Mouse (Mus musculus) adrenal gland, postnatal 10 days (tissue): ENCODE data around the gene Gmip. TPM values are rescaled to one million over a fixed set of nuclear protein-coding genes. Genes with fewer than 3 reads are reported as not detected.

Experiments
- DNase-seq: peaks from one replicate; pipeline ENCODE4 v3.0.0; 2021; ENCODE audit warnings: mixed read lengths
- total RNA-seq, 2 experiments: library from RNA; stranded (reverse); gene quantifications; 2 replicates each; pipeline ENCODE4 v1.2.3; 2021

The Gmip gene
- total RNA-seq, 2 experiments from 2014 or later: 12.2 to 16.9 TPM

- DNase-seq: no peak
Observed at GRCm38 (mm10) chr8:69803366-69803765, 5.1 kb upstream of the Gmip start.

- no peak for DNase-seq
Observed at GRCm38 (mm10) chr8:69804537-69804936, 3.9 kb upstream of the Gmip start.

GRCm38 (mm10) chr8:69805086-69805485 lies 3.4 kb upstream of the Gmip start:
- no peak for DNase-seq

- no peak for DNase-seq
Observed at GRCm38 (mm10) chr8:69805491-69805890, 3.0 kb upstream of the Gmip start.

GRCm38 (mm10) chr8:69807236-69807635 lies 1.2 kb upstream of the Gmip start:
- no peak for DNase-seq

GRCm38 (mm10) chr8:69808864-69809403 lies 455 bp downstream of the Gmip start:
- peak; percentile 37 for DNase-seq

- no peak for DNase-seq
Observed at GRCm38 (mm10) chr8:69809820-69810219, 1.3 kb downstream of the Gmip start.

GRCm38 (mm10) chr8:69814881-69815280 lies 6.4 kb downstream of the Gmip start:
- no peak for DNase-seq

- peak; percentile 70 for DNase-seq
Observed at GRCm38 (mm10) chr8:69815396-69815795, 6.9 kb downstream of the Gmip start.

- DNase-seq: no peak
Observed at GRCm38 (mm10) chr8:69820466-69820865, 12.0 kb downstream of the Gmip start.

- DNase-seq: peak; percentile 50
Observed at GRCm38 (mm10) chr8:69821971-69822385, 13.5 kb downstream of the Gmip start.

- DNase-seq: peak; percentile 76
Observed at GRCm38 (mm10) chr8:69822386-69823191, 14.1 kb downstream of the Gmip start, which contains the start of gene Lpar2. Gene Lpar2 (plus strand): TSS chr8:69822429.

GRCm38 (mm10) chr8:69826371-69826770 lies 17.9 kb downstream of the Gmip start:
- DNase-seq: no peak

- peak; percentile 79 for DNase-seq
Observed at GRCm38 (mm10) chr8:69832298-69832853, 23.9 kb downstream of the Gmip start, which contains the start of gene Pbx4. Gene Pbx4 (plus strand): TSS chr8:69832491.

- no peak for DNase-seq
Observed at GRCm38 (mm10) chr8:69837057-69837682, 28.7 kb downstream of the Gmip start.

- no peak for DNase-seq
Observed at GRCm38 (mm10) chr8:69847167-69848065, 38.9 kb downstream of the Gmip start.

GRCm38 (mm10) chr8:69848951-69849350 lies 40.5 kb downstream of the Gmip start:
- DNase-seq: peak; percentile 31

GRCm38 (mm10) chr8:69849899-69850298 lies 41.4 kb downstream of the Gmip start:
- DNase-seq: no peak

GRCm38 (mm10) chr8:69850926-69851506 lies 42.5 kb downstream of the Gmip start:
- no peak for DNase-seq

GRCm38 (mm10) chr8:69853869-69854268 lies 45.4 kb downstream of the Gmip start:
- no peak for DNase-seq

GRCm38 (mm10) chr8:69860807-69861206 lies 52.3 kb downstream of the Gmip start:
- no peak for DNase-seq
